Mouse (Mus musculus): ENCODE measurements around the gene Stx1b. TPM values are rescaled to one million over a fixed set of nuclear protein-coding genes. Genes with fewer than 3 reads are reported as not detected.
A peak's percentile ranks its signal among the peaks of the same experiment; 100 is the strongest.
"Not testable (repeated sequence)": the region's sequence is repeated elsewhere in the genome, so short reads cannot be mapped to it uniquely, and the experiment has no call there.

Stx1b gene
- polyA plus RNA-seq, 1 experiment from 2014 or later = 5.5 TPM

DNA sequence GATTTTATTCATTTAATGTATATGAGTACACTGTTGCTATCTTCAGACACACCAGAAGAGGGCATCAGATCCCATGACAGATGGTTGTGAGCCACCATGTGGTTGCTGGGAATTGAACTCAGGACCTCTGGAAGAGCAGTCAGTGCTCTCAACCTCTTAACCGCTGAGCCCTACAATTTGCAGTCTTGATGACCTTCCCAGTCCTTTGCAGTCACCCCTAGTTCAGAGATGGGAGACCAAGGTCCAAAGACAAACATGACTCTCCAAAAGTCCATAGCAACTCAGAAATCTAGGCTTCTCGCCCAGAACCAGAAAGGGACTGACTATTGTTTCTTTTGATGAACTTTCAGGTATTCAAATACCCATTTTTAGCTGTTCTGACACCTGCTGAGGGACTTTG, 15.7 kb upstream of the Stx1b start:
- not testable (repeated sequence) for H3K9me3 ChIP-seq; DNase-seq (ENCODE audit: extremely low spot score, low spot score); H3K4me3 ChIP-seq; H3K27ac ChIP-seq
- 80% methylated on average over 2 of the region's 2 CpGs for WGBS
- Histone ChIP-seq H3K27me3 (ENCODE audit: poor library complexity, severe bottlenecking) (0 out of 2 replicates have a peak, but pooled peaks cover 12% of the 10 kb centered on the region), H3K36me3 (replicated peaks) (peaks cover 13% of the 10 kb centered on the region), H3K4me1 (peaks cover 19% of the 10 kb centered on the region)

DNA sequence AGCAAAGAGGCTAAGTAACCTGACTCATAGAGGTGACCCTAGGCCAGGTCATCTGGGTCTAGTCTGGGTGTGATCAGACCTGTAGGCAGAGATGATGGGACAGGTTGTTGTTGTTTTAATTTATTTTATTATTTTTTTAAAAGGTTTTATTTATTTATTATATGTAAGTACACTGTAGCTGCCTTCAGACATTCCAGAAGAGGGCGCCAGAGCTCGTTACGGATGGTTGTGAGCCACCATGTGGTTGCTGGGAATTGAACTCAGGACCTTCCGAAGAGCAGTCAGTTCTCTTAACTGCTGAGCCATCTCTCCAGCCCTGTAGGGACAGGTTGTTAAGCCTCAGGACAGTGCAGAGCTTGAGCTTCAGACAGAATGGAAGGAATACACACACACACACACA, 13.5 kb upstream of the Stx1b start:
- not testable (repeated sequence) for DNase-seq (ENCODE audit: extremely low spot score, low spot score)

DNA sequence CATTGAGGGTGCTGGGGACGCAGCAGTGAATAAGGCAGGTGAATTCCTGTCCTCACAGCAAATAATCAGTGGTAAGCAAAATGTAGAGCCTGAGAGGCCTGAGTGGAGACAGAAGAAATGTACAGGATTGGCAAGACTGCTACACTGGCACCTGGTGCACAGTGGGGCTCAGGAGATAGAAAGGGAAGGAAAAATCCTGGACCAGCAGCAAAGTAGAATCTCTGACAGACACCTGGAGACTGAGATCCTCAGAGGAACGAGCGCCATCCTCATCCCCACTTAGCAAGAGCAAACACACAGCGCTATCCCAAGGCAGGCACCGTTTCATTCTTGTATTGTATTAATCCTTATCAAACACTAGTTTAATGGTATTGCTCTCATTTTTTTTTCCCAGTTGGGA, 13.1 kb upstream of the Stx1b start:
- no peak for DNase-seq (ENCODE audit: extremely low spot score, low spot score)
- Histone ChIP-seq H3K4me3 (no peak overlapping the region), H3K4me1 (peaks cover 15% of the 10 kb centered on the region), H3K36me3 (replicated peaks) (no peaks in the 10 kb centered on the region), H3K9me3 (no peaks in the 10 kb centered on the region), H3K27ac (no peak overlapping the region), H3K27me3 (ENCODE audit: poor library complexity, severe bottlenecking) (0 out of 2 replicates have a peak, but pooled peaks cover 12% of the 10 kb centered on the region)
- WGBS = 96% methylated on average over 5 of the region's 5 CpGs

More for the DNA sequence above, 13.5 kb upstream of the Stx1b start:
- 86% methylated on average over 4 of the region's 4 CpGs for WGBS
- not testable (repeated sequence) for H3K9me3 ChIP-seq; H3K4me3 ChIP-seq; H3K27ac ChIP-seq; H3K36me3 ChIP-seq (replicated peaks)
- Histone ChIP-seq H3K27me3 (ENCODE audit: poor library complexity, severe bottlenecking) (0 out of 2 replicates have a peak, but pooled peaks cover 12% of the 10 kb centered on the region), H3K4me1 (peaks cover 19% of the 10 kb centered on the region)

DNA sequence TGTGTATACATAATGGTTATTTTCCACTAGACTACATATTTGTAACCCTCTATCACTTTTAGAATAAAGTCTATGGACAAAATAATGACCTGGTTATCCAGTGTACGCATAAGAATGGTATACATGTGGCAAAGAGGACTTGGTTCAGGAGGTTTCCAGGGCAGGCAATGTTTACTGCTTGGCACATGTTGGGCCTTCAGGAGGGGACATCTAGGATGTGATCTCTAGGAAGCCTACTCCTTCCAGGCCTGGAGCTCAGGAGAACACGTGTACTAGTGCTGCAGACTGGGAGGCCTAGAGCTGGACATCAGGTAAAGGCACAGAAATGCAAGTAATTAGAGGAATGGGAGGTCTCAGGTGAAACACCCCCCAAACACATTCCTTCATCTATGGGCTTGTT, 11.2 kb upstream of the Stx1b start:
- no peaks in the 10 kb centered on the region for H3K4me1 ChIP-seq
- no peak for DNase-seq (ENCODE audit: extremely low spot score, low spot score)
- WGBS = 83% methylated on average over 2 of the region's 2 CpGs
- H3K27ac ChIP-seq = no peak overlapping the region
- no peak overlapping the region for H3K4me3 ChIP-seq
- H3K36me3 ChIP-seq (replicated peaks) = no peaks in the 10 kb centered on the region
- no peaks in the 10 kb centered on the region for H3K9me3 ChIP-seq
- 0 out of 2 replicates have a peak, but pooled peaks cover 11% of the 10 kb centered on the region for H3K27me3 ChIP-seq (ENCODE audit: poor library complexity, severe bottlenecking)

DNA sequence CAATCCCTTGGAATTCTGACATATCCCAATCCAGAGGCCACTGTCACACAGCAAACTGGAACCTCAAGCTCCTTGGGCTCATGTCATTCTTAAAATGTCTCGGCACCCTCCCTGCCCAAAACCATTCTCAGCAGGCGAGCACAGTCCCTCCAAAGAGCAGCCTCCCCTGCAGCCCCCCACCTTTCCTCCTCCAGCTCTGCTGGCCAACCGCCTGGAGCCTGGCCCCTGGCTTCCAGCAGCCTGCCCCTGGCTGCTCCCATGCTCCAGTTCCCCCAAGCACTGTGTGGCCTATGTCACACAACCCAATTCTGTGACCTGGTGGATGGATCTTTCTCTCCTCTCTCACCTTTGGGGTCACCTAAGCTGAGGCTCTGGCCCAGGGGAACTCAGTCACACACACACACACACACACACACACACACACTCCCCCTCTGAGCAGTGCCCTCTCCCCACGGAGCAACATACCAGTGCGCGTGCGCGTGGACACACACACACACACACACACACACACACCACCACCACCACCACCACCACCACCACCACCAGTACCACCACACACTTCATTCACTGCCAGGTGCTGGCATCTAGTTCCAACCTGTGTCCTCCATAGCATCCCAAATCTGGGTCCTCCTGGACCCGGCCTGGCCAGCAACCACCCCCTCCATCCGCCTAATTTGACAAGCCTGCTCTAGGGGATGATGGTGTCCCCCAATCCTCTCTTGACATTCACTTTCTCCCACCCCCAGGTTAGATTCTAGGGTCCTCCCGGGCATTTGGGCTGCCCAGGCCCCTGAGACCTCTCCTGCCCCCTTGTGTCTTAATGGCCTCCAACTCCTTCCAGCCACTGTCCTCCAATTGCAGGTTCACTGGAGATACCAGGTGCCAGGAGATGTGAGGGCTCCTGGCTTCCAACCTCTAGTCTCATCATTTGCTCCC, 845 bp downstream of the Stx1b start:
- Histone ChIP-seq H3K4me1 (peaks cover 44% of the 10 kb centered on the region), H3K9me3 (no peaks in the 10 kb centered on the region), H3K27ac (peak overlapping the region; percentile 93), H3K27me3 (ENCODE audit: poor library complexity, severe bottlenecking) (no peaks in the 10 kb centered on the region), H3K4me3 (peak overlapping the region; percentile 87), H3K36me3 (replicated peaks) (no peaks in the 10 kb centered on the region)
- WGBS = 68% methylated on average over 11 of the region's 11 CpGs
- no peak for DNase-seq (ENCODE audit: extremely low spot score, low spot score)

DNA sequence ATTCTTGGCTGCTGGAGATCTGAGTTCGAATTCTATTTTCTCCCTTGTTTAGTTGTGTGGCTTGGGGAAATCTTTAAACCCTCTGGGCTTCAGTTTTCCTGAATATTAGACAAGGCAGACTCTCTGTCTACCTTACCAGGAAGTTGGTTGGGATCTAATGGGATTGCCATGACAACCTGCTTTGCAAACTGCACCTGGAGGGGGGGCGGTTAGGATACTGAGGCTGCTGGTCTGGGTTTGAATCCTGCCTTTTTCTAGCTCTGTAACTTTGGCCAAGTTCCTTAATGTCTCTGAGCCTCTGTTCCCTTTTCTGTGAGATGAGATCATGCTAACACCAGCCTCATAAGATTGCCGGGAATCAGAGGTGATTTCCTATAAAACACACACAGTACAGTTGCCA, 1.9 kb downstream of the Stx1b start:
- no peak overlapping the region for H3K4me3 ChIP-seq
- no peak overlapping the region for H3K27ac ChIP-seq
- DNase-seq (ENCODE audit: extremely low spot score, low spot score) = no peak
- no peaks in the 10 kb centered on the region for H3K9me3 ChIP-seq
- H3K36me3 ChIP-seq (replicated peaks) = peaks cover 5% of the 10 kb centered on the region; the same call in 1 of the 2 replicates
- 92% methylated on average over 3 of the region's 3 CpGs for WGBS
- H3K27me3 ChIP-seq (ENCODE audit: poor library complexity, severe bottlenecking) = no peaks in the 10 kb centered on the region
- H3K4me1 ChIP-seq = peaks cover 44% of the 10 kb centered on the region

DNA sequence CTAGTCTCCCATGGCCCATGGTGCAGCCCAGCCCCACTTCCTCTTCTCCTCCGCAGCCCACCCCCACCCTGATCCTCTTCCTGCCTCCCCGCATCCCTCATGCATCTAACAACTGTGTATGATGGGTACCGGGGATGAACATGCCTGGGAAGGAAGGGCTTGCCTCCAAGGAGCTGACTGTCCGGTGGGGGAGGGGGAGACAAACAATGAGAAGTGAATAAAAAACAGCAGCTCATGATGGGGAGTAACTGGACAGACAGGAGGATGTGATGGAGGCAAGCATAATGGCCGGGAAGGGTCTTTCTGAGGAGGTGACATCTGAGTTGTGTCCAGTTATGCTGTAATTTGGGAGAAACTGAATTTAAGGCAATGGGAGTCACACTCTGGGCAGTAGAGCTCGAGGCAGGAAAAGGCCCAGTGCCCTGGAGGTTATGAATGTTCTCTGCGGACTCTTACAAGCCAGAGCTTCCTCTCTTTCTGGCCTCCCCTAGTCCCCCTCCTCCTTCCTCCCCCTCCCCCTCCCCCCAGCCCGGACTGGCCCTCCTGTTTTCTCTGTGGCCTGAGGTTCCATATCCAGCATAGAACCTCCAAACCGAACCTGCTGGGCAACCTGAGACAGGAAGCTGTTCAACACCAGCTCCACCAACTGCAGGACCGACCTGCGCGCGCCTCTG, 3.4 kb downstream of the Stx1b start:
- Histone ChIP-seq H3K27ac (0 out of 2 replicates have a peak overlapping the region, but pooled peaks have one; percentile 4), H3K4me1 (peaks cover 49% of the 10 kb centered on the region), H3K4me3 (no peak overlapping the region), H3K36me3 (replicated peaks) (peaks cover 6% of the 10 kb centered on the region; the same call in 1 of the 2 replicates), H3K9me3 (no peaks in the 10 kb centered on the region), H3K27me3 (ENCODE audit: poor library complexity, severe bottlenecking) (no peaks in the 10 kb centered on the region)
- 76% methylated on average over 13 of the region's 13 CpGs for WGBS
- no peak for DNase-seq (ENCODE audit: extremely low spot score, low spot score)

DNA sequence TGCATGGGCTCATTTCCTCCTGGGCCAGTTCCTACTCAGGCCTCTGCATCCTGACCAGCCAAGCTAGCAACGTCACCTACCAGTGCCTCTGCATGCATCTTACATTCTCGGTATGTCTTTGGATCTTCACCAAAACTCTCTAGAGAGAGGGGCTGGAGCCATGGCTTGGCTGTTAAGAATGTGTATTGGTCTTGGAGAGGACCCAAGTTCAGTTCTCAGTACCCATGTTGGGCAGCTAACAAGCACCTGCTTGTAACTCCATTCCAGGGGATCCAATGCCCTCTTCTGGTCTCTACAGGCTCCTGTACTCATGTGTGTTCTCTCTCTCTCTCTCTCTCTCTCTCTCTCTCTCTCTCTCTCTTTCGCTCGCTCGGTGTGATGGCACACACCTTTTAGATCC, 6.6 kb downstream of the Stx1b start:
- no peak for DNase-seq (ENCODE audit: extremely low spot score, low spot score)
- peaks cover 26% of the 10 kb centered on the region for H3K4me1 ChIP-seq
- peaks cover 30% of the 10 kb centered on the region for H3K36me3 ChIP-seq (replicated peaks)
- no peaks in the 10 kb centered on the region for H3K27me3 ChIP-seq (ENCODE audit: poor library complexity, severe bottlenecking)
- no peak overlapping the region for H3K27ac ChIP-seq
- no peak overlapping the region for H3K4me3 ChIP-seq
- WGBS = 92% methylated on average over 5 of the region's 5 CpGs
- H3K9me3 ChIP-seq = no peaks in the 10 kb centered on the region

DNA sequence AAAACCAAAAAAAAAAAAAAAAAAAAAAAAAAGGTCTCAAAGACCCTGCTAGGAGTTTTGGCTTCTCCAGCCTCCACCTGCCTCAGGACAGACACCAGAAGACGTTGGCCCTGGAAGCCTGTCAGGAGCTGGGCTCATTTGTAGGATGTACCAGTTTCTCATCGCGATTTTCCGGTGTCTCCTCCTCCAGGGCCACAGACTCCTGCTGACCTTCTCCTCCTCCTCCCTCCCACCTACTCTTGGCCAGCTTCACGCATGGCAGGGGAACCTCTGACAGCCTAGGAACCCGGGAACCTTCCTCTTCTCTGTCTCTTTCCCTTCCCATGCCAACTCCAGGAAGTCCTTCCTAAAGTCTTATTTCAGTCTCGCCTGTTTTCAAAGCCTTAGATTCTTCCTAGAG, 7.3 kb downstream of the Stx1b start:
- H3K9me3 ChIP-seq = no peaks in the 10 kb centered on the region
- WGBS = 88% methylated on average over 7 of the region's 7 CpGs
- DNase-seq (ENCODE audit: extremely low spot score, low spot score) = no peak

DNA sequence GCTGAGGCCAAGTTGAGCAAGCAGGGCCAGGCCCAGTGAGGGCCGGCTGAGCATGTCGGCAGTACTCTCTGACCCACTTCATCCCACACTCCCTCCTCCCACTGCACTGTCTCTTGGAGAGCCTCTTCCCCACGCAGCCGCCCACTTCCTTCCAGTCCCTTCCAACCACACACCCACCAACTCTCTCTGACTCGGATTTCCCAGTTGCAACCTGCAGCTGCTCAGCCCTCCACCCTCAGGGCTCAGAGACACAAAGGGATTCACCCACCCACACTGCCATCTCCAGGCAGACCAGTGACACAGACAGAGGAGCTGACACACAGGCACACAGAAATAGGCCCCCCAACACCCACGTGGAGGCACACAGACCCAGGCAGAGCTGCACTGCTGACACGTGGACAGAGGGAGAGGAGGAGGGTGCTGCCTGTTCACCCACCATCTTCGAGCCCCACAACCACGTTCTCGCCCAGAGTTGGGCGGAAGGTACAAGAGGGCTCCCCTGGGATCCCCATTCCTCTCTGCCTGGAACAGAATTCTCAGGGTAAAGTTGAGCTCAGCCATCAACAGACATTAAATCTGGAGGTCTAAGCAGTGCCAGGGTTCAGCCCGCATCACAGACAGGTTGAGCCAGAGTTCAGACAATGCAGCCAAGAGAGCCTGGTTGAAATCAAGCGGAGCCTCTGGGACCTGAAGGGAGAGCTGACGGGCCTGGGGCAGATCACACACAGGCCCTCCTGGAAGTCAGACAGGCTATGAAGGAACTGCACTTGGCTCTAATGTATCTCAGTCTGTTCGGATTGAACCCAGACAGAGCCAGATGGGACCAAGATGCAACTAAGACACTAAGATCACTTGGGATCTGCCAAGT, 8.2 kb downstream of the Stx1b start:
- no peaks in the 10 kb centered on the region for H3K9me3 ChIP-seq
- peaks cover 14% of the 10 kb centered on the region for H3K4me1 ChIP-seq
- DNase-seq (ENCODE audit: extremely low spot score, low spot score) = no peak
- WGBS = 77% methylated on average over 15 of the region's 15 CpGs
- peaks cover 42% of the 10 kb centered on the region for H3K36me3 ChIP-seq (replicated peaks)
- H3K27me3 ChIP-seq (ENCODE audit: poor library complexity, severe bottlenecking) = no peaks in the 10 kb centered on the region
- 0 out of 2 replicates have a peak overlapping the region, but pooled peaks have one; percentile 44 for H3K27ac ChIP-seq
- no peak overlapping the region for H3K4me3 ChIP-seq

More for the DNA sequence above, 7.3 kb downstream of the Stx1b start:
- H3K27ac ChIP-seq = no peak overlapping the region
- H3K4me1 ChIP-seq = peaks cover 22% of the 10 kb centered on the region
- H3K36me3 ChIP-seq (replicated peaks) = peaks cover 35% of the 10 kb centered on the region
- H3K27me3 ChIP-seq (ENCODE audit: poor library complexity, severe bottlenecking) = no peaks in the 10 kb centered on the region
- H3K4me3 ChIP-seq = no peak overlapping the region

DNA sequence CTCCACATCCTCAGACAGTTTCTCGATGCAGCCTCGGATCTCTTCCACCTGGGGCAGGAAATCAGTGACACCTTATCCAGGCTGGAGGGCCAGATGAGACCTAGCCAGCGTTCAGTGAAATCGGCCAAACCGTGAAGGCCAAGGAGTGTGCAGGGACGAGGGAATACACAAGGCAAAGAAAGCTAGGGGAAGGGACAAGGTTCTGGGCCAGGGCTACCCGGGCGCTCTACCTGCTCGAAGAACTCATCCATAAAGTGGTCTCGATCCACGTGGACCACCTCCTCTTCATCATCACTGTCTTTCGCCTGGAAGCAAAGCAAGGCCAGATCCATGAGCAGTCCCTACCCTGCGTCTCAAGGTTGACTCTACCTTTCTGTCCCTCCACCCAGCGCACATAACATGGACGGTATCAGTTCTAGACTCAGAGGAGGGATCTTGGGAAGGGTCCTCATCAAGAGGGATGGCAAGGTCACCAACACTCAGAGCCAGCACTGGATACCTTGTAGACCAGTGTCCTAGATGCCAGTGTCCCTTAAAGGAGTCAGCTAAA, 9.2 kb downstream of the Stx1b start:
- peaks cover 52% of the 10 kb centered on the region for H3K36me3 ChIP-seq (replicated peaks)
- H3K27me3 ChIP-seq (ENCODE audit: poor library complexity, severe bottlenecking) = no peaks in the 10 kb centered on the region
- no peaks in the 10 kb centered on the region for H3K9me3 ChIP-seq
- no peak overlapping the region for H3K4me3 ChIP-seq
- 96% methylated on average over 15 of the region's 15 CpGs for WGBS
- H3K27ac ChIP-seq = no peak overlapping the region
- H3K4me1 ChIP-seq = 0 out of 2 replicates have a peak, but pooled peaks cover 7% of the 10 kb centered on the region
- DNase-seq (ENCODE audit: extremely low spot score, low spot score) = no peak
